Mouse (Mus musculus) brain, embryonic 14.5 days (tissue): ENCODE measurements around the gene Ptprk.

Experiments used
- CTCF ChIP-seq: fragments of 200-500 bp; IDR thresholded peaks from 2 replicates; pipeline ENCODE4 v1.5.1; 2012; ENCODE audit warnings: inconsistent platforms, mild to moderate bottlenecking, moderate library complexity, borderline replicate concordance; ENCODE audit not compliant: insufficient read depth, insufficient read length; ENCODE audit errors: extremely low read depth
- POLR2A ChIP-seq: fragments of 200-500 bp; IDR thresholded peaks from 2 replicates; pipeline ENCODE4 v1.6.1; 2012; ENCODE audit warnings: mild to moderate bottlenecking, inconsistent platforms, borderline replicate concordance; ENCODE audit not compliant: poor library complexity, insufficient read depth, insufficient read length, severe bottlenecking; ENCODE audit errors: extremely low read depth

GRCm38 (mm10) chr10:28303856-28304255, 229.2 kb downstream of the Ptprk start:
- no peak for TF ChIP-seq POLR2A
- no peak for TF ChIP-seq CTCF
